Mouse (Mus musculus): ENCODE measurements at regions not wholly inside any gene's neighbourhood (a gene's known extent, or its start where the extent isn't known, plus 50 kb on each side); places are given as distances from the start of the nearest gene placed in this dataset.
A peak's percentile ranks its signal among the peaks of the same experiment; 100 is the strongest.

- Histone ChIP-seq H3K27me3 (ENCODE audit: control insufficient read depth, insufficient read depth, low read length) (no peaks in the 10 kb centered on the region), H3K27ac (replicated peaks; ENCODE audit: low read depth, low read length) (no peak overlapping the region), H3K4me2 (replicated peaks; ENCODE audit: low read depth, low read length, severe bottlenecking) (no peak overlapping the region), H3K36me3 (ENCODE audit: control insufficient read depth, insufficient read depth, low read length) (no peaks in the 10 kb centered on the region), H3K9ac (ENCODE audit: low read depth, low read length, severe bottlenecking) (no peak overlapping the region), H3K9me3 (ENCODE audit: control insufficient read depth, low read length) (no peaks in the 10 kb centered on the region), H3K4me1 (ENCODE audit: control insufficient read depth, insufficient read depth, low read length) (no peaks in the 10 kb centered on the region), H3K4me3 (replicated peaks; ENCODE audit: low read length) (no peak overlapping the region)
- DNase-seq (ENCODE audit: low spot score) (no peak), ATAC-seq (ENCODE audit: low FRiP score, low read depth) (no peak)
- no peak for TF ChIP-seq POLR2A (IDR thresholded peaks at IDR 0.05; ENCODE audit: borderline replicate concordance, extremely low read depth, insufficient read depth, insufficient read length)
- WGBS: 88% methylated on average over 3 of the region's 3 CpGs
Observed at GRCm38 (mm10) chr14:89405011-89405712, 934.0 kb upstream of the Pcdh20 start.

- Histone ChIP-seq H3K36me3 (ENCODE audit: control insufficient read depth, insufficient read depth, low read length) (no peaks in the 10 kb centered on the region), H3K27me3 (ENCODE audit: control insufficient read depth, insufficient read depth, low read length) (no peaks in the 10 kb centered on the region), H3K27ac (replicated peaks; ENCODE audit: low read depth, low read length) (no peak overlapping the region), H3K4me2 (replicated peaks; ENCODE audit: low read depth, low read length, severe bottlenecking) (no peak overlapping the region), H3K9me3 (ENCODE audit: control insufficient read depth, low read length) (no peaks in the 10 kb centered on the region), H3K4me3 (replicated peaks; ENCODE audit: low read length) (no peak overlapping the region), H3K4me1 (ENCODE audit: control insufficient read depth, insufficient read depth, low read length) (no peaks in the 10 kb centered on the region), H3K9ac (ENCODE audit: low read depth, low read length, severe bottlenecking) (no peak overlapping the region)
- no peak for TF ChIP-seq POLR2A (IDR thresholded peaks at IDR 0.05; ENCODE audit: borderline replicate concordance, extremely low read depth, insufficient read depth, insufficient read length)
- DNase-seq (ENCODE audit: low spot score) (peak; percentile 35), ATAC-seq (ENCODE audit: low FRiP score, low read depth) (no peak)
- 68% methylated on average over 3 of the region's 3 CpGs for WGBS
Observed at GRCm38 (mm10) chr14:89402568-89403339, 931.6 kb upstream of the Pcdh20 start.

- DNase-seq (ENCODE audit: low spot score) (no peak), ATAC-seq (ENCODE audit: low FRiP score, low read depth) (no peak)
- Histone ChIP-seq H3K9ac (ENCODE audit: low read depth, low read length, severe bottlenecking) (no peak overlapping the region), H3K36me3 (ENCODE audit: control insufficient read depth, insufficient read depth, low read length) (no peaks in the 10 kb centered on the region), H3K4me1 (ENCODE audit: control insufficient read depth, insufficient read depth, low read length) (no peaks in the 10 kb centered on the region), H3K4me2 (replicated peaks; ENCODE audit: low read depth, low read length, severe bottlenecking) (no peak overlapping the region), H3K27me3 (ENCODE audit: control insufficient read depth, insufficient read depth, low read length) (no peaks in the 10 kb centered on the region), H3K27ac (replicated peaks; ENCODE audit: low read depth, low read length) (no peak overlapping the region), H3K9me3 (ENCODE audit: control insufficient read depth, low read length) (no peaks in the 10 kb centered on the region), H3K4me3 (replicated peaks; ENCODE audit: low read length) (no peak overlapping the region)
- 48% methylated on average over 5 of the region's 5 CpGs for WGBS
- no peak for TF ChIP-seq POLR2A (IDR thresholded peaks at IDR 0.05; ENCODE audit: borderline replicate concordance, extremely low read depth, insufficient read depth, insufficient read length)
Observed at GRCm38 (mm10) chr14:89357050-89357749, 886.0 kb upstream of the Pcdh20 start.

GRCm38 (mm10) chr14:89347972-89348371, 876.8 kb upstream of the Pcdh20 start:
- WGBS: 46% methylated on average over 4 of the region's 4 CpGs
- DNase-seq (ENCODE audit: low spot score): peak; percentile 4

GRCm38 (mm10) chr14:89325116-89325515, 853.9 kb upstream of the Pcdh20 start:
- DNase-seq (ENCODE audit: low spot score): no peak
- no peaks in the 10 kb centered on the region for H3K9me3 ChIP-seq (ENCODE audit: control insufficient read depth, low read length)
- no peak overlapping the region for H3K4me3 ChIP-seq (replicated peaks; ENCODE audit: low read length)
- no peak overlapping the region for H3K9ac ChIP-seq (ENCODE audit: low read depth, low read length, severe bottlenecking)
- no peaks in the 10 kb centered on the region for H3K36me3 ChIP-seq (ENCODE audit: control insufficient read depth, insufficient read depth, low read length)
- H3K4me1 ChIP-seq (ENCODE audit: control insufficient read depth, insufficient read depth, low read length): no peaks in the 10 kb centered on the region
- ATAC-seq (ENCODE audit: low FRiP score, low read depth): no peak
- H3K4me2 ChIP-seq (replicated peaks; ENCODE audit: low read depth, low read length, severe bottlenecking): no peak overlapping the region
- TF ChIP-seq POLR2A (IDR thresholded peaks at IDR 0.05; ENCODE audit: borderline replicate concordance, extremely low read depth, insufficient read depth, insufficient read length): no peak
- H3K27ac ChIP-seq (replicated peaks; ENCODE audit: low read depth, low read length): no peak overlapping the region
- no peaks in the 10 kb centered on the region for H3K27me3 ChIP-seq (ENCODE audit: control insufficient read depth, insufficient read depth, low read length)

More at GRCm38 (mm10) chr14:89347972-89348371, 876.8 kb upstream of the Pcdh20 start:
- H3K27ac ChIP-seq (replicated peaks; ENCODE audit: low read depth, low read length): no peak overlapping the region
- H3K4me3 ChIP-seq (replicated peaks; ENCODE audit: low read length): no peak overlapping the region
- no peak for TF ChIP-seq POLR2A (IDR thresholded peaks at IDR 0.05; ENCODE audit: borderline replicate concordance, extremely low read depth, insufficient read depth, insufficient read length)
- no peaks in the 10 kb centered on the region for H3K36me3 ChIP-seq (ENCODE audit: control insufficient read depth, insufficient read depth, low read length)
- H3K4me2 ChIP-seq (replicated peaks; ENCODE audit: low read depth, low read length, severe bottlenecking): no peak overlapping the region
- H3K4me1 ChIP-seq (ENCODE audit: control insufficient read depth, insufficient read depth, low read length): no peaks in the 10 kb centered on the region
- no peak for ATAC-seq (ENCODE audit: low FRiP score, low read depth)
- H3K9ac ChIP-seq (ENCODE audit: low read depth, low read length, severe bottlenecking): no peak overlapping the region
- no peaks in the 10 kb centered on the region for H3K27me3 ChIP-seq (ENCODE audit: control insufficient read depth, insufficient read depth, low read length)
- no peaks in the 10 kb centered on the region for H3K9me3 ChIP-seq (ENCODE audit: control insufficient read depth, low read length)
